Mouse (Mus musculus) stomach, postnatal 0 days (tissue): ENCODE results near the gene Tm4sf1.

ENCODE experiments used
- CTCF ChIP-seq: IDR thresholded peaks from 2 replicates; pipeline ENCODE4 v1.5.1; 2016; ENCODE audit warnings: antibody characterized with exemption, low read depth, mild to moderate bottlenecking, moderate library complexity
- EP300 ChIP-seq: optimal IDR thresholded peaks from 2 replicates; pipeline ENCODE3; 2016; ENCODE audit warnings: antibody characterized with exemption

- TF ChIP-seq CTCF (no peak), EP300 (no peak)
Observed at GRCm38 (mm10) chr3:57287438-57287837, 14.3 kb downstream of the Tm4sf1 start.
